Mouse (Mus musculus) cortical plate, adult 2 months (tissue): Measurements from ENCODE around the gene Nedd9.

Experiments used
- CTCF ChIP-seq: fragments of 200-500 bp; IDR thresholded peaks from 2 replicates; pipeline ENCODE4 v1.5.1; 2011; ENCODE audit warnings: mild to moderate bottlenecking, control low read depth, low read length; ENCODE audit not compliant: insufficient read depth; ENCODE audit errors: extremely low read depth
- POLR2A ChIP-seq: fragments of 200-500 bp; IDR thresholded peaks from 2 replicates; pipeline ENCODE4 v1.6.1; 2011; ENCODE audit warnings: mild to moderate bottlenecking, low read length, control low read depth; ENCODE audit not compliant: insufficient read depth; ENCODE audit errors: extremely low read depth

DNA sequence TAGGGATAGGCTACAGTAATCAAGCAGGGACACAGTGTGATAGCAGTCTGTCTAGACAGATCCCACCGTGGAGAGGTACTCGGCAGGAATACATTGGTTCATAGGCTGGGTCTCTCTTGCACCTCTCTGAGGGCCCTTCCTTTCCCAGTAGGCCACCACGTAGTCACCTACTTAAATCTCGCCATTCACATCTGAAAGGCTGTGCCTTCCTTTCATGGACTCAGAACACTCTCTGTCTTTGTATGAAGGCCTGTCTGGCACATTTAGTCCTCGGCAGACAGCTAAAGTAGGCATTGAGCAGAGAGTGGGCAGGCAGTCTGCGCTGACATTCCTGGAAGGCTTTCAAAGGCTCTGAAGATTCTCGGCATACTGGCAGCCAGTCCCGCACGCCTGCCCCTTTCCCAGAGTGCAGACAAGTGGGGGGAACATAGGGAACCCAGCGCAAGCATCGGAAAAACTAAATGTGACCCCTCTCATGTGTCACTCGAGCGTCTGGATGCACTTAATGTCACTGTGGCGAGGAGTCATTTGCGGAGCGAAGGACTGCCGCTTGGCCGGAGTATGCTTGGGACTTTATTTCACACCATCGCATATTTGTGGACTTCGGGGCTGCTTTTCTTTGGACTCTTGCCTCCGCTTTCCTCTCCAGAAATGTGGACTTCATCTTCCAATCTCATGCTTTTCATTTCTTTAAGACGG lies 147.4 kb downstream of the Nedd9 start:
- TF ChIP-seq POLR2A (no peak), CTCF (no peak)
